Mouse (Mus musculus) hindbrain, embryonic 16.5 days (tissue): ENCODE measurements around the gene Otop2. TPM values are rescaled to one million over a fixed set of nuclear protein-coding genes. Genes with fewer than 3 reads are reported as not detected.

Experiments
- ATAC-seq: fragments of 200-750 bp; cut with Nextera tagmentation; 2 replicates; pipeline ENCODE4 v1.8.0; 2017; ENCODE audit warnings: moderate TSS enrichment, moderate library complexity
- H3K27ac ChIP-seq: fragments of 300-500 bp; sonication (generic); 2 replicates; pipeline ENCODE4 v1.5.1; 2014; ENCODE audit warnings: low read depth, mild to moderate bottlenecking, control low read depth, low read length, moderate library complexity
- H3K27me3 ChIP-seq: fragments of 300-500 bp; sonication (generic); replicated peaks from 2 replicates; pipeline ENCODE4 v1.6.1; 2014; ENCODE audit warnings: low read length; ENCODE audit not compliant: control insufficient read depth, insufficient read depth
- H3K36me3 ChIP-seq: fragments of 300-500 bp; sonication (generic); 2 replicates; pipeline ENCODE4 v1.6.1; 2014; ENCODE audit warnings: mild to moderate bottlenecking, low read length, moderate library complexity, mixed read lengths; ENCODE audit not compliant: control insufficient read depth, insufficient read depth
- H3K4me1 ChIP-seq: fragments of 300-500 bp; sonication (generic); 2 replicates; pipeline ENCODE4 v1.6.1; 2014; ENCODE audit warnings: low read depth, low read length; ENCODE audit not compliant: control insufficient read depth, insufficient read depth
- H3K4me2 ChIP-seq: fragments of 300-500 bp; sonication (generic); 2 replicates; pipeline ENCODE4 v1.6.1; 2014; ENCODE audit warnings: mild to moderate bottlenecking, low read length, control low read depth, moderate library complexity
- H3K4me3 ChIP-seq: fragments of 300-500 bp; sonication (generic); 2 replicates; pipeline ENCODE4 v1.5.1; 2014; ENCODE audit warnings: mild to moderate bottlenecking, low read length, control low read depth, moderate library complexity
- H3K9ac ChIP-seq: fragments of 300-500 bp; sonication (generic); 2 replicates; pipeline ENCODE4 v1.6.1; 2014; ENCODE audit warnings: low read depth, mild to moderate bottlenecking, control low read depth, low read length, moderate library complexity
- H3K9me3 ChIP-seq: fragments of 300-500 bp; sonication (generic); 2 replicates; pipeline ENCODE4 v1.6.1; 2014; ENCODE audit warnings: mild to moderate bottlenecking, low read length, moderate library complexity; ENCODE audit not compliant: control insufficient read depth
- whole genome bisulfite sequencing: fragments of 180-500 bp; shearing (Covaris S2); extraction: QIAGEN DNeasy Blood & Tissue Kit; methylation state at CpG from one replicate; pipeline ENCODE4 v1.1.7; 2014; 5-methylcytosine and 5-hydroxymethylcytosine counted together
- polyA plus RNA-seq: library from polyadenylated mRNA; unstranded; fragments of >200 nt; fragmentation: Nextera tagmentation; extraction: Ambion mirVana; gene quantifications from 2 replicates; pipeline ENCODE4 v1.2.1, GENCODE M21; 2015

Otop2 gene
- polyA plus RNA-seq, 1 experiment from 2014 or later = 0.18 TPM

DNA sequence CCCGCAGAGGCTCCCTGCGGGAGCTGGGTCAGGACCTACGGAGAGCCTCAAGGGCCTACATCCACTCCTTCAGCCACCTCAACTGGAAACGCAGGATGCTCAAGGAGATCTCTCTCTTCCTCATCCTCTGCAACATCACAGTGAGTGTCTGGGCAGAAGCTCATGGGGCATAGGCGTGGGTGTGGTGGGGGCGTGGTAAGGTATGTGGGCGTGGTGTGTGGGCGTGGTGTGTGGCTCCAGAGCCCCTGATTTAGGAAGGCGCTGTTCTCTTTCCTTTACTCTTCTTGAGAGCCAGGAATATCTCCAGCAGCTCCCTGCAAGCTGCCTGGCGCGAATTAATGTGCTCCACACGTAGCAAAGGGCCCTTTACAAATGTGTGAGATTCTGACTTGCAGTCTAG is 38.0 kb downstream of the Otop2 start:
- Histone ChIP-seq H3K27me3 (no peaks in the 10 kb centered on the region; the same call in 1 of the 2 replicates), H3K4me2 (no peak overlapping the region), H3K36me3 (0 out of 2 replicates have a peak, but pooled peaks cover 3% of the 10 kb centered on the region), H3K9me3 (no peaks in the 10 kb centered on the region), H3K4me3 (no peak overlapping the region), H3K9ac (no peak overlapping the region), H3K4me1 (no peaks in the 10 kb centered on the region), H3K27ac (no peak overlapping the region)
- WGBS = 18% methylated on average over 12 of the region's 12 CpGs
- ATAC-seq = no peak

DNA sequence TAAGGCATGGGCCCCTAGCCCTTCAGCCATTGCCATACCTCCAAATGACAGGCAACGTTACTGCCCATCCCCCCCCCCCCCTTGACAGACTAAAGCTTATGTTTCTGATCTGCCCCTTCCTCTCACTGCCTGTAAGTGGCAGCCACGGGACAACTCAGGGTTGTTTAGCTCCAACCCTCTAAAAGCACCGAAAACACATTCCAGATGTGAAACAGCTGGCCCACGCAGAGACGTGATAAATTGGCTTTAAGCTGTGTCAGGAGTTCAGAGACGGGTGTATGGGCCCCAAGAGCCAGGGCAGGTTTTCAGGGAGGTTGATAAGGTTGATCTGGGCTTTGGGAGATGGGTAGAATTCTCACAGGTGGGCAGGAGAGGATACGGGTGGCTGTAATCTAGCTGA is 38.6 kb downstream of the Otop2 start:
- no peaks in the 10 kb centered on the region for H3K4me1 ChIP-seq
- H3K4me2 ChIP-seq = no peak overlapping the region
- 49% methylated on average over 7 of the region's 7 CpGs for WGBS
- 0 out of 2 replicates have a peak, but pooled peaks cover 3% of the 10 kb centered on the region for H3K36me3 ChIP-seq
- H3K27me3 ChIP-seq = no peaks in the 10 kb centered on the region; the same call in 1 of the 2 replicates
- H3K9me3 ChIP-seq = no peaks in the 10 kb centered on the region
- H3K4me3 ChIP-seq = no peak overlapping the region
- H3K27ac ChIP-seq = no peak overlapping the region
- H3K9ac ChIP-seq = no peak overlapping the region
- no peak for ATAC-seq

DNA sequence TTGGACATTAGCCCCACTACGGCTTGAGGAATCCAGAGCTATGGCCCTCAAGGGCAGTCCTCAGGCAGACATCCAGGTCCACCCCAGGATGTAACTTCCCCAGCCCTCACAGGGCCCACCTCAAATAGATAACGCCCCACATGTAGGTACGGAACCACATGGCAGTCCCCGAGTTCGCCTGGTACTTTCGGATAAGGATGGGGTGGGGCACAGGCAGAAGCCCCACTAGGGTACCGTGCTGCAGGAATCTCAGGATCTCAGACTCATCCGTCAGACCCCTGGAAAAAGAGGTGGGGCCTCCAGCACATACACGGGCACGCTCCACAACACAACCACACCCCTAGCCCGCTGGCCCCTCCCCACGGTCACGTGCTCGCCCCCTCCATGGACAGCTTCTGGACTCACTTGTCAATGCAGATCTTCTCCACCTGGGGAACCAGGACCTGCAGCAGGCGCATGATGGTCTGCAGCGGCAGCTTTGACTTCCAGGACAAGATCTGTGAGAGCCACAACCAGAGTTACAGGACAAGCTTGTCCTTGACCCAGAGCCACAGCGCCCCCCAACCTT is 41.8 kb downstream of the Otop2 start:
- Histone ChIP-seq H3K4me3 (no peak overlapping the region), H3K9me3 (no peaks in the 10 kb centered on the region), H3K27ac (no peak overlapping the region), H3K4me2 (no peak overlapping the region), H3K9ac (no peak overlapping the region), H3K4me1 (no peaks in the 10 kb centered on the region), H3K36me3 (peaks cover 8% of the 10 kb centered on the region; the same call in 1 of the 2 replicates), H3K27me3 (no peaks in the 10 kb centered on the region; the same call in 1 of the 2 replicates)
- WGBS = 67% methylated on average over 17 of the region's 17 CpGs
- no peak for ATAC-seq

DNA sequence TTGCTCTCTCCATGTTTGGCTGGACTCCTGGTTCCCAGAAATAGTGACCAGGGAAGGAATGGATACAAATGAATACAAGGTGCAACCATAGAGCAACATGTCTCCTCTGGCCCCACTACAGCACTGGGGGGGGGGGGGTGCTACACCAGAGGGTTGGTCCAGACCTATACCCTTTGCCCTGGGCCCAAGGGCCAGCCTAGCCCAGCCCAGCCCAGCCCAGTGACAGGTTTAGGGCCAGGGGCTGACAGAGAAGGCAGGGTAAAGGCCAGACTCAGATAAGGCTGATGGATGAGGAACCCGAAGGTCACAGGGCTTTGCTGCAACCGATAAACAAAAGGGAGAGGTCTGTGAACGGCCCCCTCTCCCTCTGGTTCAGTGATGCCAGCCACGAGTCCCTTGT is 43.0 kb downstream of the Otop2 start:
- no peak overlapping the region for H3K4me3 ChIP-seq
- no peak for ATAC-seq
- H3K27me3 ChIP-seq = no peaks in the 10 kb centered on the region; the same call in 1 of the 2 replicates
- H3K9me3 ChIP-seq = no peaks in the 10 kb centered on the region
- no peaks in the 10 kb centered on the region for H3K4me1 ChIP-seq
- H3K27ac ChIP-seq = no peak overlapping the region
- 59% methylated on average over 4 of the region's 4 CpGs for WGBS
- H3K36me3 ChIP-seq = peaks cover 11% of the 10 kb centered on the region
- no peak overlapping the region for H3K9ac ChIP-seq
- H3K4me2 ChIP-seq = no peak overlapping the region

DNA sequence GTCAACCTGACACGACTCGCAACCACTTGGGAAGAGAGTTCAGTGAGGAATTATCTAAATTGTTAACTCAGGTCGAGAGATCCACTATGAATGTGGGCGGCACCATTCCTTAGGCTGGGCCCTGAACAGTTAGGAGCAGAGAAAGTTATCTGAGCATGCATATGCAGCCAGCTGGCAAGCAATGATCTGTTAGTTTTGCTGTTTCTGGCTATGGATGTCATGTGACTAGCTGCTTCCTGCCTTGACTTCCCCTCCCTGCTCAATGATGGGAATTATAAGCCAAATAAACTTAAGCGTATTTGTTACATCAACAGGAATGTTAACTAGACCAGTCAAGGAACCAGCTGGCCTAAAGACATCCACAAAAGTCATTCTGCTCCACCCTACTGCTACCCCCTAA is 46.4 kb downstream of the Otop2 start:
- 93% methylated on average over 5 of the region's 5 CpGs for WGBS
- peaks cover 22% of the 10 kb centered on the region for H3K36me3 ChIP-seq

DNA sequence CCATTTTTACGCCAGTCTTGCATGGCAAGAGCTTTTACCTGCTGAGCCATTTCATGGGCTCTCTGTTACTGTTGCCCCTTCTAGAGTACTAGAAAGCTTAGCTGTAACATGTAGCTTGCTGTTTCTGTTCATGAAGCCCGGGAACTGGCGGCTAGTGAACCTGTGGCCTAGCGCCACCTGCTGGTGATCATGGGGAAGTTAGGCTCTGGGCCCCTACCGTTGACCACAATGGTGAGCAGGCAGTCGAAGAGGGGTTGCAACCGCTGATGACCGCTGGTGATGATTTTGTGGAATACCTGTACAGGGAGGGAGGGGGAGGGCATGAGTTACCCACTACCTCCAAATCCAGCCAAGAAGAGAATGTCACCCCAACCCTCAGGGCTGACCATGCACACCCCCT is 47.2 kb downstream of the Otop2 start:
- Histone ChIP-seq H3K27ac (no peak overlapping the region), H3K4me1 (peaks cover 7% of the 10 kb centered on the region), H3K27me3 (no peaks in the 10 kb centered on the region; the same call in 1 of the 2 replicates), H3K4me3 (no peak overlapping the region), H3K36me3 (peaks cover 20% of the 10 kb centered on the region), H3K9ac (no peak overlapping the region; the same call in 1 of the 2 replicates), H3K4me2 (no peak overlapping the region), H3K9me3 (no peaks in the 10 kb centered on the region)
- ATAC-seq = peak; percentile 43
- 9% methylated on average over 8 of the region's 8 CpGs for WGBS

More for the DNA sequence above, 46.4 kb downstream of the Otop2 start:
- Histone ChIP-seq H3K27ac (no peak overlapping the region), H3K9me3 (no peaks in the 10 kb centered on the region), H3K9ac (no peak overlapping the region), H3K4me1 (no peaks in the 10 kb centered on the region), H3K4me2 (no peak overlapping the region), H3K27me3 (no peaks in the 10 kb centered on the region; the same call in 1 of the 2 replicates), H3K4me3 (no peak overlapping the region)
- ATAC-seq = no peak

DNA sequence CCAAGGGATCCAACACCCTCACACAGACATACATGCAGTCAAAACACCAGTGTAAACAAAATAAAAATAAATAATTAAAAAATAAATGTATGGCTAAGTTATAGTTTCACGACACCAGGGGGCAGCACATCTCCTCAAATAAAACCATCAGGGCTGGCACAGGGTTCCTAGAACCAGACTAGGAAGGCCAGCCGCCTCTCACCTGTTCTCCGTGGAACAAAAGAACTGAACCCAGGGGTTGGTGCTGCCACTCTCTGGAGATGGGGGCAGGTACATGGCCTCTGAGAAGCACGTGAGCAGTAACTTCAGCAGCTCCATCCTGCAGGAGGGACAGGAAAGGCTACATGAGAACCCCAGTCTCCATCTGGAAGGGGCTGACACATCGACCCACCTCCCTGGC is 51.5 kb downstream of the Otop2 start:
- no peaks in the 10 kb centered on the region for H3K9me3 ChIP-seq
- H3K4me2 ChIP-seq = no peak overlapping the region
- H3K4me1 ChIP-seq = peaks cover 8% of the 10 kb centered on the region
- H3K27me3 ChIP-seq = no peaks in the 10 kb centered on the region
- no peak overlapping the region for H3K4me3 ChIP-seq
- peaks cover 16% of the 10 kb centered on the region for H3K36me3 ChIP-seq
- H3K27ac ChIP-seq = peak overlapping the region; percentile 62
- ATAC-seq = peak; percentile 35; the same call in 1 of the 2 replicates
- no peak overlapping the region; the same call in 1 of the 2 replicates for H3K9ac ChIP-seq
- 14% methylated on average over 5 of the region's 5 CpGs for WGBS

DNA sequence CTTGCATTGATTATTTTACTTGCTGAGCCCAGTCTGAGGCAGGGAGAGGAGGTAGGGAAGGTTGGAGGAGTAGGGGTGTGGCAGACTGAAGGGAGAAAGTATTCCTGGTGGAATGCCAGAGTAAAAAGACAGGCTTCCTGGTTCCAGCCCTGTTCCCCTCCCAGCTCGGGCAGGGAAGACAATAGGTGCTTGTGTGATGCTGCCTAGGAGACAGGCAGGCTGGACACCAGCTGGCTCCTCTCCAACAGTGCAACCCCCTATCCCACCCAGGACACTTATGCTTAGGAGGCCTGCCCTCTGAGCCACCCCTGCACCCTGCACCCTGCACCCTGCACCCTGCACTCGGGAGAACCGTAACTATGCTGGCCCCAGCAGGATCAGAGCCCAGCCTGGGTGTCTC is 52.3 kb downstream of the Otop2 start:
- H3K9me3 ChIP-seq = no peaks in the 10 kb centered on the region
- peak; percentile 52 for ATAC-seq
- WGBS = 27% methylated on average over 3 of the region's 3 CpGs

DNA sequence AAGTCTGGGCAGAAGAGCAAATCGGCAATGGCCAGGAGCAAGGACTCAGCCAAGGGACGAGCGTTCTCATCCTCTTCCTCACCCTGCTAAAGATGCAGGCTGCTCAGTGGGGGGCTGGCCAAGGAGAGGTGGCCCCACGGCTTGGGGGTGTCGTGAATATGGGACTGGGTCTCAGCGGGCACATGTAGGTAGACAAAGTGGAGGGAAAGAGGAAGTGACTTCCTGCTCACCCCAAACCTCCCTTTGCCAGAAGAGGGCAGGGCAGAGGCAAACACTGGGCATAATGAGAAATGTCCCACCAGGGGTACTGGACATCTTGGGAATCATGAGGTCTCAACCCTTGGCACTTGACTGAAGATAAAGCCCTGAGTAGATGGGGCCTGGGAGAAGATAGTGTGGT is 52.8 kb downstream of the Otop2 start:
- H3K36me3 ChIP-seq = peaks cover 13% of the 10 kb centered on the region
- H3K9ac ChIP-seq = no peak overlapping the region
- H3K27me3 ChIP-seq = no peaks in the 10 kb centered on the region
- no peaks in the 10 kb centered on the region for H3K9me3 ChIP-seq
- no peak overlapping the region for H3K4me3 ChIP-seq
- H3K27ac ChIP-seq = no peak overlapping the region
- ATAC-seq = no peak
- WGBS = 57% methylated on average over 6 of the region's 6 CpGs
- H3K4me1 ChIP-seq = peaks cover 11% of the 10 kb centered on the region
- H3K4me2 ChIP-seq = no peak overlapping the region

More for the DNA sequence above, 52.3 kb downstream of the Otop2 start:
- H3K27me3 ChIP-seq = no peaks in the 10 kb centered on the region
- no peak overlapping the region; the same call in 1 of the 2 replicates for H3K27ac ChIP-seq
- no peak overlapping the region for H3K4me3 ChIP-seq
- peaks cover 14% of the 10 kb centered on the region for H3K36me3 ChIP-seq
- no peak overlapping the region for H3K9ac ChIP-seq
- H3K4me1 ChIP-seq = peaks cover 11% of the 10 kb centered on the region
- no peak overlapping the region for H3K4me2 ChIP-seq
